Mouse (Mus musculus) liver (tissue): ENCODE measurements at regions not wholly inside any gene's neighbourhood (a gene's known extent, or its start where the extent isn't known, plus 50 kb on each side); places are given as distances from the start of the nearest gene placed in this dataset.

Source experiments
- DNase-seq: peaks from one replicate; pipeline ENCODE4 v3.0.0-alpha.2; 2020; ENCODE audit warnings: mixed read lengths

DNA sequence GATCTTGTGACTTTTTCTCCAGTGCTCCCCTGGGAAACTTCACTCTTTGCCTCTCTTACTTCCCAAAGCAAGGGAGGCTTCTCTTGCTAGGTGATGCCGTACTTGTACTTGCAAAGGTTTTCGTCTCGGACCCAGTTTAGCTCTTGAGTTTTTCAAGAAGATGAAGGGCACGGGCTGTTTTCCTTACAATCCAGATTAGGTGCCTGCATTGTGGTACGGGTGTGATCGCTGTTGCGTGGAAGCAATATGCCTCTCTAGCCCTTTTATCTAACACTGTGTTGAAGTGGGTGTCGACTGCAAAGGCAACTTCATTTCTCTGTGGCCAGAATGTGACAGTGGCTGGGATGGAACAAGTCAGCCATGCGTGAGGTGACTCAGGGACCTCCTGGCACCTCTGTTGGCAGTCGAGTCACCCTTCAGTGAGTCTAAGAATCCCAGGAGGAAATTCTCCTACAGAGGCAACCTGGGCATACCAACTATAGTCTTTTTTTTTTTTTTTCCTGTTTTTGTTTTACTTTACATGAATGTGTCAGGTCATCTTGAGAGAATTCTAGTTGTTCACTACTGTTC lies 138.7 kb upstream of the Dnajc19 start:
- no peak for DNase-seq

DNA sequence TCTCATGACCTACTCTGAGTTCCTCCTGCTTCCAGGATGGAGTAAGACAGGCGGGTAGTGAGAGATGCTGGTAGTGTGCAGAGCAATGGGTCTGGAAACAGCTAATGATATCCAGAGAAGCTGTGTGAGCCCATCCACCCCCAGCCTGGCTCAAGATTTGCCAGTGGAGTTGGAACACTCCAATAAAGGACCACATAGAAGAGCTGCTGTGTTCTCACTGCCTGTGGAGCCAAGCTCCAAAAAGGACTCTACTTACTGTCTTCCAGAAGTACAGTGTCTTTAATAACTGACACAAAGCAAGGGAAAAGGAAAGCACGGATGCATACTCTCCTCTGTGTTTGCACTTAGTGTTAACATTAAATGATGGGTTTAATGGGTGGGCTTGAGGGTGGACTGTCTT lies 138.0 kb upstream of the Dnajc19 start:
- no peak for DNase-seq

DNA sequence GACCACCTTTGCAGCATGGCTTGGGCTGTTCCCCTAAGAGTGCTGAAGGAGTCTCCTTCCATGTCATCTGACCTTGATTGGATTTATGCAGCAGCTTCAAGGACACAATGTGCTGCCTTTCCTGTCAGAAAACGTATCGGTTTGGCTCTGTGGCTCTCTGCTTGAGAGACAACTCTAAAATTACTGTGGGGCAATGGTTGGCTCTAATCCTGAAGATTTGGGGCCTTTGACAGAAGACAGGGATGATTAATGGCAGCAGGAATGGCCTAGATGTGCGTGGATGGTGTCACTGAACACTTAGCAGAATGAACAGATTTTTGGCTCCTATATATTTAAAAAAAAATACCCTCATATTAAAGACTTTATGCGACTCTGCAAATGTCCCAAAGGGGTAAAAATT lies 136.8 kb upstream of the Dnajc19 start:
- DNase-seq = no peak

DNA sequence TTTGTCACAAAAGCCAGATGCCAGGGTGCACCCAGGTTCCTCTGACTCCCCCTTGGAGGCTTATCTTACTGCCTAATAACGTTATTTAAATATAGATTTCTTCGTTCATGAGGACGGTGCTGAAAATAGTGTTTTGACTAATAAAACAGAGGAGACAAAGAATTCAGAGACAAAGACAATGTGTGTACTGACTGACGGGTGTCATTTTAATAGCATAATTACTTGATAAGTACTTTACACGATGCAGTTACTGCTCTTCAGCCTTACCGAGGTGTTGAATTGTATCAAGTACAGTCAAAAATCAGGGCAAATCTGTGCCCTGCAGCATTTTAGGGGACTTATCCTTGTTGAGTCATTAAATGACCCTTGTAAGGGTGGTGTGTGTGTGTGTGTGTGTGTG lies 133.1 kb upstream of the Dnajc19 start:
- no peak for DNase-seq

DNA sequence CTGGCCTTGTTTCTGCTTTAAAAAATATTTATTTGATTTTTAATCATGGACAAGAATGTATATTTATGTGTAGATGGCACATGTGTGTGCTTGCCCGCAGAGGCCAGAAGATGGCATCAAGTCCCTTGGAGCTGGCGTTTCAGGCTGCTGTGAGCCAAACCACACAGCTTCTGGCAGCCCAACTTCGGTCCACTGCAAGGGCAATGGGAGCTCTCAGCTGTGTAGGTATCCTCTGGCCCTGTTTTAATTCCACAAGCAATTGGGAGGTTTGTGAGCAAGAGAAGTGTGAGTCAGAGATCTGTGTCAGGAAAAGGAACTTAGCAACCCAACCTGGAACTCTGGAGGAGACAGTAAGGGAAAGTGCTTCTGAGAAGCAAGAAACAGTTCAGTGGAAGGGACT lies 125.3 kb upstream of the Dnajc19 start:
- DNase-seq = no peak

DNA sequence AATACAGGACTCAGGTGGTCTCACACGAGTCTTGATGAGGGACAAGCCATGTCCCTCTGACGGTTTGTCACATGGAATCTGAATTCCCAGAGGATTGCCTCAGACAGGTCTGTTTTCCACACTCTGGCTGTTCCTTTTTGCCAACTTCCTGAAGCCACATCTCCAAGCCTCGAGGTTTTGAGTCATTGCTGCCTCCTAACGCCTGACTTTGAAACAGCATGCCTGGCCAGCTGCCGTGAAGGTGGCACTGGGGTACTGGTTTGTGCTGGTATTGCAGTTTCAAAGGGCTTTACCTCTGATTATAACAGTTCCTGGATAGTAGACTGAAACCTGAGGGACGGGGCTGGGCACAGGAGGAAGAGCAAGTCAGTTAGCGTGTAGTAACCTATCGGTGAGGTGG lies 117.1 kb upstream of the Dnajc19 start:
- no peak for DNase-seq

DNA sequence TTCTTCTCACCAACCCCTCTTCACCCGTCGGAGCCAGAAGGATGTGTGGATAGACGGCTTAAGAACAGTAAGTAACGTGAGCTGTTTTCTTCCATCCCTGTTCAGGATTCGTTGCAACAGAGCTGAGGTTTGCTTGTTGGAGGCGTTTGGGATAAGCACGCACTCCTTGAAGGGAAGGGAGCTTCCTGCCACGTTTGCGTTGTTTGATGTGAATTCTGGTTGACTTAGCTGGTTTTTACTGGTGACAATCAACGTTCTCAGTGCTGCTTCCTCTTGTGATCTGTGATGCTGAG lies 116.0 kb upstream of the Dnajc19 start:
- DNase-seq = no peak

DNA sequence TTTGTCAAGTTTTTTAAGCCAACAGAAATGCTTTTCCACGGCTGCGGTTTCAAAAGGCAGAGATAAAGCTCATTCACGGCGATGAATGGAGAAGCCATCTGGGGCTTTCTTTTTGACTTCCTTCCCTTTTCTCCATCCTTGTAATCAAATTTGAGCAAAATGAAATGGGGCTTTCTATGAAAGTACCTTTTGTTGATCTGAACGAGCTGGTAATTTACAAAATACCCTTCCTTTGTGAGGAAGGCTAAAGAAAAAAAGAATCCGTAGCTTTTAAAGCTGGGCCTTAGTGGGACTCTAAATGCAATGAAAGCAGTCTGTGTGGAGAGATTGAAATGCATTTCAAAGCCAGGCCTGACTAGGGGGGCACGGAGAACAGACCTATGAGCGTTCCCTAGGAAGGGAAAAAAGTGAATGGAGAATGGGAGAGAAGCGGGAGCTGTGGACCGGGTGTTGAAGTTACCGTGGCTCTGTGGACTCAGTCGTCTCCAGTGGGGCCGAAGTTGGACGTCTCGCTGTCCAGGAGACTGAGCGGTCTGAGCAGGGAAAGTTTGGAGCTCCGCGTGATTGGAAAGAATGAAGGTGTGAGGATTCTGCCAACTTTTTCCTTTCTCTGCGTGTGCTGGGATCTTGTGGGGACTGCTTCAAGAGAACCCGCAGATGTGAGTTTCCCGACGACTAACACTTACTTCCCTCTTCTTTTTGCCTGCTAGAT lies 115.5 kb upstream of the Dnajc19 start:
- no peak for DNase-seq

DNA sequence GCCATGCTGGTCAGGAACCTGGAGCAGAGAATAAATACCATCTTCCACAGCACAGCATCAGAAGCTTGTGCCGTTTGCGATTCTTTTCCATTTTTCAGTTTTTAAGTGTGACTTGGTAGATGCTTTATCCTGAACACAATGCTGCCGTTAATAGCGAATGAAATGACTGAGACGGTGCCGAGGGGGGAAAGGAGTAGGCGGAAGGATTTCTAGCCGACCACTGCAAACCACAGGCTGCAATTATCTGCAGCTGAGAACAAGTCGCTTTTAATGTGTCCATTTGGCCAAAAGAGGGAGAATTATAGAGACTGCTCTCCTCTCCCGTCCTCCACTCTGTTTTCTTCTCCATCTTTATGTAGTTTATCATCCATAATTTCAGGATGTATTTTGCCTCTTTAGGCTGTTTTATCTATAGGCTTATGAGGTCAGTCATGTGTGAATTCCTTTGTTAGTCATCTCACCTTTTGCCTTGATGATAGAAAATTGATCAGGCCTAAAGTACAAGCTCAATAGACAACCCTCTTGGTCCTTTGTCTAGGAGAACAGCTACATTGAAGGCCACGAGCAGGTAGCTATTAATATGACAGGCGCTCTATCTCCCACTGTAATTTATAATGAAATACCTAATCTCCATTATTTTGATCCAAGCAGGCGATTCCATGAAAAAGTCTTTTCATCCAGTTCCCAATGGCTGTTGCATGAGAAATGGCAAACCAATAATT lies 114.8 kb upstream of the Dnajc19 start:
- DNase-seq = no peak

DNA sequence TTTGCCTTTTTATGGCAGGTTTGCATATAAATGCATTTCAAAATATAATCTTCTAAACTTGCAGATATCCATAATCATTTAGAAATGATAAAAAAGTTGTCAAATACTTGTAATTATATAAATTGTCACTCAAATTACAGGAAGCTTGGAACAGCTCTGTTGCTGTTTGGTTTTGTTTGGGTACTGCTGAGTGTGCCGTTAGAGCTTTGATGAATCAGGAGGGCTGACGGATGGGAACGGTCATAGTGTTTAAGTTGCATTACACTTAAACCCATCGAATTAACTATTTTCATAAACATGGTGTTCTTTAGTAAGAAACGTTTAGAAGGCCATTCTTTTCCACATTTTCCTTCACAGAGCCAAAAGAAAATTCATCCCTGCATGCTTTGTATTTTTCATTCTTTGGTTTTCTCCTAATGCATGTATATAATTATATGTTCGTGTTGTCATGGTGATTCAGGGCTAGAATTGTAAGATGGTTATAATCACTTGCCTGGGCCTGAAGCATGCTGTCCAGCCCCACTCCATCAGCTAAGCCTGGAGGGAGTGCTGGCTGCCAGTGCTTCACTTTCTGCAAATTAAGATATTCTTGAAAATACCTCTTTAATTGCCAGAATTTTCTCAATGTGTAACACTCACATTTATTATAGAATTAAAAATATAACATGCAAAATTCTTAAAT lies 92.4 kb upstream of the Dnajc19 start:
- no peak for DNase-seq

DNA sequence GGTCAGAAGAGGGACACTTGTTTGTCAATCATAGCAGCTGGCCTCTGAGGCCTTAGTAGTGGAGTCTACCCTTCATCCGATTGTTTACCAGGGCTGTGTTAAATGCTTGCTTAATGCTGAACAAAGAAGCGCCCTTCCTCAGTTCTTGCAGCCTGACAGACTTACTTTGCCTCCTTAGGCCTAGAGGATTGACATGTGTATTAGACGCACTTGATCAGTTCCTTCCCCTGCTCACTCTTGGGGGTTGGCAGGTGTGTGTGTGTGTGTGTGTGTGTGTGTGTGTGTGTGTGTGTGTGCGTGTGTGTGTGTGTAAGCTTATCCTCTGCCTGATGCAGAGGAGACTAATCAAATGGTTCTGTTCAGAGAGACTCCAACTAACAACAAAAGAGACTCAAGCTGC lies 91.8 kb upstream of the Dnajc19 start:
- DNase-seq = no peak

DNA sequence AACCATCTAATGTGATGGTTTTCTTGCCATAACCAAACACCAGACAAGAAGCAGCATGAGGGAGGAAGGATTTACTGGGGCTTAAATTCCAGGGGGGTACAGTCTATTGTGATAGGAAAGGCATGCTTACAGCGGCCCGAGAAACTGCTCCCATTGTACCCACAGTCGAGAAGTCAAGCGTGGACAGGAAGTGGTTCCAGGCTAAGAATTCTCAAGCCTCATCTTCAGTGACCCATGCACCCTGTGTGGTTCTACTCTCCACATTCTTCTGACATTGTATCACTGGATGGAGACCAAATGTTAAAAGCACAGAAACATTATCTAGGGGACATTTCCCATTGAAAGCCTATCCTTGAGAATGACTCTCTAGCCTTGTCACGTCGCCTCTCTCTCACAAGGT lies 90.8 kb upstream of the Dnajc19 start:
- no peak for DNase-seq

DNA sequence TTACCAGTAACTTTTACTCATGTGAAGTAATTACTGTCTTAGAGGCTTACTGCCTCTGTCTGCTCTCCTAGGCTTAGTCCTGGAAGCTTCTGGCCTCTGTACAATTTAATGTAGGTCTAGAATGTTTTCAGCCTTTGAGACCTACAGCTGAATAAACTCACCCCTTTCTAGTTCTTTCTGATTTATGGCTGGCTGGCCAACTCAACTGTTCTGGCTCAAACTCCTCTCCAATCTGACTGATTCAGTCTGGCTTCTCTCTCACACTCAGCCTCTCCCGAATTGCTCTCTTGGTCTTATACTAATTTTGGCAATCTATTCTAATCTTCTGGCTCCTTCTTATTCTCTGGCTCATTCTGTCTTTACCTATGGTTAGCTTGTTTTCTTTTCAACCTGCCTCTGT lies 87.0 kb upstream of the Dnajc19 start:
- no peak for DNase-seq

DNA sequence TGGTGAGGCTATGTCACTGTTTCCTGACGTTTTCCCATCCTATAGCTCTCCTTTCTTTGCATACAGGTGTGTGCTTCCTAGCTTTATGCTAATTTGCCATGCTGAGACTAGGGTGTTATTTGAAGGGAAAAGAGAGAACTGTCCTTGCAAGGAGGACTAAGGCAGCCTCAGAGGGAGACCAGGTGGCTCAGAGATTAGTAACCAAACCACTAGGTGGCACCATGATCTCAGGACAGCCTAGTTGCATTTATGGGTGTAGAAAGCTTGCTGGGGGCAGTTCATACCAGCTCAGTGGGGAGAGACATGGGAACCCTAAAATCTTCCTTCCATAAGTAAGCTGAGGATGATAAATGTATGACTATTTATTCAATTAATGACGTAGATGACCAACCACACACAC lies 68.9 kb upstream of the Dnajc19 start:
- DNase-seq = no peak

DNA sequence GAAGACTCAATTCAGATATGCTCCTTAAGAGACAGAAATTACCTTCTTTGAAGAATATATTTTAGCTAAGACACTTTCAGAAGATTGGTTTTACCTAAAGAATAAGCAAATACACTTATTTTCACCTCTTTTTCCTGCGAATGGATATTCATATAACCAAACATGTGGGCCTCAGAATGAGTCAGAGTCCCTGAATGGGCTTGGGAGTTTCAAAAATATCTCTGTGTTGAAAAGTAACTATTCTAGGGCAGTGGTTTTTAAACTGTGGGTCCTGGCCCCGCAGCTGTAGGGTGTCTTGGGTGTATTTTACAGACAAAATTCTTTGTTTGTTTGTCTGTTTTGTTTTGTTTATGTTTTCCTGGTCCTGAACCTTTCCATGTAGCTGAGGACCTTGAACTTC lies 62.5 kb upstream of the Dnajc19 start:
- DNase-seq = no peak

DNA sequence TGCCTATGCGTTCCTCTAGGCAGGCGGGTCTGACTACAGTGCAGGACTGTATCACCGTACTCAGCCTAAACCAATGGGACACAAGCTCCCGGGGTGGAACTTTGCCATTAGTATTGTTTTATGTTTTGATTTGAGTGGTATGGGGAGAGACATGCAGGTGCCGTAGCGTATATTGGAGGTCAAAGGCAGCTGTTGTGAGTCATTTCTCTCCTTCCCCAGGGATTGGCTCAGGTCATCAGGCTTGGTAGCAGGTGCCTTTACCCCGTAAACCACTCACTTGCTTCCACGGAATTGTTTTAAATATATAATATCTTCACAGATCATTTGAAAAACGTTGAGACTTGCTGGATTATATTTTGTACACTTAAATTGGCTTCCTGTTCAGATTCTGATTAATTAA lies 58.1 kb upstream of the Dnajc19 start:
- no peak for DNase-seq

DNA sequence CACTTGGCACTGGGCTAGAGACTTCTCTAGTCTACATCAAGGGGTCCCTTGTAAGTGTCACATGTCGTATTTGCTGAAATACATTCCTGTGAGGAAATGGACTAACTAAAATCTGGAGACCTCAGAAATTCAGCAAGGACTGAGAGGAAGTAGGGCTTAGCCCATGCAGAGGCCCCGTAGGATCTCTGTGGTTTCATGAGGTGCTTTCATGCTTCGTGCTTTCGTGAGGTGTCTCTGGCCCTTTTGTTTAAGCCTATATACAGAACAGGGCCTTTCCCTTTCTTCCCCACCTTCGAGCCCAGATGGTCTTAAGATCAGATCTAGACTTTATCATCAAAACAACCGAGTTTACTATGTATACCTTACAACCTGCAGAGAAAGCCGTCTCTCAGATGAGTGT lies 56.9 kb upstream of the Dnajc19 start:
- no peak for DNase-seq

DNA sequence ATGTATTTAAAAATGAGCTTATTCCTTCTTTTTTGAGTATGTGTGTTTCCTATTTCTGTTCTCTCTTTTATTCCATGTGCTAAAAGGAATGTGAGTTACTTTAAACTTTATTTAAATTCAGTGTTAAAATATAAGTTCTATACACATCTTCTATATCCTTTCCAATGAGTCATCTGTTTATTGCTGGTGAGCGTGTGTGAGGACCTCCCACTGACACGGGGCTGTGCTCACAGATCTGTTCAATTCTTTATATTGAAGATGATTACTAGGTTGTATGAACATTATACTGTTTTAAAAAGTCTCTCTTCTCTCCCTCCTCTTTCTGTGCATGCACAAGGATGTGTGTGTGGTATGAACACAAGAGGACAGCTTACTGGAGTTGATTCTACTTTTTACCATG lies 55.3 kb upstream of the Dnajc19 start:
- DNase-seq = no peak
